Mouse (Mus musculus): Measurements from ENCODE around the gene Zfp536.

DNA sequence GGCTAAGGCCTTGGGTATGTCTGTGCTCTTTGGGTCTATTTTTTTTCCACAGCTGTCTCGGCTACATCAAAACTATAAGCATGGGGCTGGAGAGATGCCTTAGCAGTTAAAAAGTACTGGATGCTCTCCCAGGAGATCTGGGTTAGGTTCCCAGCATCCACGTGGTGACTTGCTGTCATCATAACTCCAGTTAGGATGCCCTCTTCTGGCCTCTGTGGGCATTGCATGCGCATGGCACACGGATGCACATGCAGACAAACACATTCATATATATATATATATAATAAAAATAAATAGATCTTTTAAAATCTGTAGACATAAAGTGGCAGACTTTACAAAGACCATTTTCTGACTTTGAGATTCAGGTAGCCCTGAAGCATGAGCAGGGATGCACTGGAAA, 290.9 kb downstream of the Zfp536 start:
- TF ChIP-seq CTCF (IDR thresholded peaks at IDR 0.05; ENCODE audit: control insufficient read depth, insufficient read depth, low read length): peak; percentile 33; the same call in 1 of the 2 replicates
- TF ChIP-seq POLR2A (IDR thresholded peaks at IDR 0.05; ENCODE audit: borderline replicate concordance, control insufficient read depth, low read depth, low read length): no peak
